Mouse (Mus musculus) B cell, adult 2 months (primary cell): ENCODE results near the gene Mon1a.

Experiments used
- DNase-seq, 2 experiments: peaks; one replicate each; pipeline ENCODE4 v3.0.0; 2022

The Mon1a gene

GRCm38 (mm10) chr9:107887804-107888266 is at the start of gene Mon1a:
Gene Mon1a (plus strand): TSS chr9:107888151.
- peak; percentile 77 to 79 for DNase-seq

- DNase-seq = no peak
Observed at GRCm38 (mm10) chr9:107838869-107839268, 49.1 kb upstream of the Mon1a start.

GRCm38 (mm10) chr9:107842709-107843108 is 45.2 kb upstream of the Mon1a start:
- no peak for DNase-seq

GRCm38 (mm10) chr9:107848922-107849321 is 39.0 kb upstream of the Mon1a start:
- no peak for DNase-seq

DNA sequence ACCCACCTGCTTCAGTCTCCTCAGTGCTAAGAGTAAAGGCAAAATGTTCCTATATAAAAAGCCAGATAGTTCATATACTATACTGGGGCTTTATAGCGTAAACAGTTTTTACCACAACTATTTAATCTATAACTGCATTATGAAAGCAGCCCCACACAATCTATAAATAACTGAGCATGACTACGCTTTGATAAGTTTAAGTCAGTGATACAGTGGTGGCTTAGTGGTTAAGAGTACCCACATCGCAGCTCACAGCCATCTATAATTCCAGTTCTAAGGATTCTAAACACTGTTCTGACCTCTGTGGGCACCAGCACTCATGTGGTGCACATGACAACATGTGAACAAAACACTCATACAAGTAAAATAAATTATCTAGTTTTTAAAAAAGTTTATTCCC is 29.6 kb upstream of the Mon1a start:
- no peak for DNase-seq

- DNase-seq = no peak
Observed at GRCm38 (mm10) chr9:107864493-107864892, 23.5 kb upstream of the Mon1a start.

- DNase-seq = no peak
Observed at GRCm38 (mm10) chr9:107866081-107866480, 21.9 kb upstream of the Mon1a start.

DNA sequence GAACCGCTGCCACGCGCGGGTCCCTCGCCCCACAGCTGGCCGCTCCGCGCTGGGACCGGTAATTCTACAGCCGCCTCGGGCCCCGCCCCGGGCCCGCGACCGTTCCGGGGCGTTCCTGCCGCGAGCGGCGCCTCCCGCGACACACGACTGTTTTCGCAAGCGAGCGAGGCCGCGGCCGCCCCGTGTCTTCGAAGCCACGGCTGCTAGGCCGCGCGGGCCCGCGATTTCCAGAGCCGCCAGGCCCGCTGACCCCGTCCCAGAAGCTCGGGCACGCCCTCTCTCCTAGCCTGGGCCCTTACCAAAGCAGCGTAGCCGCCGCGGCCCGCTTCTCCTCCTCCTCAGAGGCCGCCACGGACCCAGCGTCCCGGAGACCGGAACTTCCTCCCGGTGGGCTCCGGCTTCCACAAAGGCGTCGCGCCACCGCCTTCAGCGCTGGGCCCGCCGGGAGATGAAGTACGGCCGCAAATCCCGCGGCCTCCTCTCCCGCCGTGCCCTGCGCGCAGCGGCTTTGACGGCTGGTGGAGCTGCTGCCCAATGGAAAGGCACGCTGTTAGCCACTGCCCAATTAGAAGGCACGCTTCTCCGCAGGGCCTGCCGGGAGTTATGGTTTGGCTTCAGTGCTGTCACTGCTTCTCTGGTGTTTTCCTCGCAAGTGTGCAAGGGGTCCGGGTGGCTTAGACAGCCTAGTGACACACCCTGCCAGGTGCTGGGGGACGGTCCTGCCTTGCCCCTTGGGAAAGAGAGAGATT is 15.4 kb upstream of the Mon1a start:
- peak; percentile 89 to 90 for DNase-seq

DNA sequence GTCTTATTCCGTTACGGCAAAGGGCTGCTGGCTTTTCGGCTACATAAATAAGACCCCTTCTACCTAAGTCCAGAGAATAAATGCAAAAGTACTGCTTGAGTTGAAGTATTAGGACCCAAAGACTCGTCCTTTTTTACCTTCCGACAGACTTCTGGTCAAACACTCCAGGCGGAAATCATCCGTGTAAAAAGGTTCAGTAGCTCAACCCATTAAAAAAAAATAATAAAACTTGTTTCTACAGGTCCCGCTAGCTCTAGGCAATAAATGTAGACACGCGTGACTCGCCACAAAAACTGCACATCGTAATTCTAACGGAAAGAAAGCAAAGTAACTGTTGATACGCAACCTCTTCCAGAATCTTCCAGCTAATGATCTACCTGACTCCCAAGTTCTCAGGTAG is 14.8 kb upstream of the Mon1a start, which contains the start of gene Rbm6:
Gene Rbm6, minus strand, starts transcription at position 101 of the 400 bp plus-strand sequence.
- no peak for DNase-seq

DNA sequence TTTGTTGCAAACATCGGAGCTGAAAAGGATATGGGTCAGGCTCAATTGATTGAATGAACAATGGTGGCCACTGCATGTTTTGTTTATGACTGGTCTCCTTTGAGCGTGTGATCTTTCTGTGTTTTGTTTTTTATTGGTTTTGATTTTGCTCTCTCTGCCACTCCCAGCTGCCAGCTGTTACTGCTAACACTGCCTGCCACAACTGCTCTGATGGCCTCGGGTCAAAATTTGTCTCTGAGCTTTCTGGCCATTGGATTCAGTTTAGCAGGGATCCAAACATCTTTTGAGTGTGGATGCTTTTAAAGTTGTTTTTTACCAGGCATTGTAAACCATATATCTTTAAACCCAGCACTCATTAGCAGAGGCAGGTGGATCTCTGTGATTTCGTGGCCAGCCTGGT is 7.5 kb upstream of the Mon1a start:
- DNase-seq = no peak

DNA sequence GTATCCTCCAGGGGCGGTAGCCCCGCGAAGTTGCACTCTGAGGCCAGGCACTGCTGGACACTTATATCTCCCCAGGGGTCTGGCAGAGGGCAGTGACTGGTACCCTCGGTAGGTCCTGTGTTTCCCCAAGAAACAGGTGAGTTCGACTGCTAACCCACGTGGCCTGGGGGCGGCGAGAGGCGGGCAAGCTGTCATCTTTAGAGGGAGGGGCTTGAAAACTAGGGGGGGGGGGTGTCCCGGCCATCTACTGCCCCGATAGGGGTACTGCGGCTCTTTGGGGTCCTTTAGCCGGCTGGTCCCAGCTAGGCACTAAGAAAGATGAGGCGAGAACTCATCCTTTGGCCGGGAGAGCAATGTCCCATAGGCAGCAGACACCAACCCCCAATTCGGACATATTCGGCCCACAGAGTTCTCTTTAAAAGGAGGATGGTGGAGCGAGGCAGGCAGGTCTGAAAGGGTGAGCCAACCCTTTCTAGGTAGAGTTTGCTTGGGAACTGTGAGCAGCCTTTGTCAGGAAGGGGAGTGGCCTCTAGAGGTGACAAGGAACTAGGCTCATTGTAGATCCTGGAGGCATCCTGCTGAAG is 408 bp downstream of the Mon1a start:
- DNase-seq = peak in 1 of 2 experiments; percentile 31

DNA sequence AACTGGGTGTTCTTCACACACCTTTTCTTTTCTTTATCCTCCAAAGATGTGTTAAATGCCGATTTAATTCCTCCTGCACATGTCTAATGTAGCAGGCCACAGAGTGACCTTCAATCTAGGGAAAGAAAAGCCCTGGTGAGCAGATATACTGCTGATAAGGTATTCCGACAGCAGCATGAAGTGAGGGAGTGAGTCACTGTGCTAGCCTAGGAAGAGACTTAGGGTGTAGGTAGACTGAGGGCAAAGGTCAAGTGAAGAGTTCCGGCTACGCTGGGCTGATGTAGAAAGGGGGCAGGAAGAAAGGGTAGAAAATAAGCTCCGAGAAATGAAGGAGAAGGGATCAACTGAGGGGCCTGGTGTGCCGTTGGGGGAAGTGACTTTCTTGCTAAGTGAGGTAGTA is 2.3 kb downstream of the Mon1a start:
- DNase-seq = no peak

- peak; percentile 57 to 65 for DNase-seq
Observed at GRCm38 (mm10) chr9:107891023-107891422, 3.1 kb downstream of the Mon1a start.

GRCm38 (mm10) chr9:107898563-107898962 is 10.6 kb downstream of the Mon1a start:
- DNase-seq = no peak

DNA sequence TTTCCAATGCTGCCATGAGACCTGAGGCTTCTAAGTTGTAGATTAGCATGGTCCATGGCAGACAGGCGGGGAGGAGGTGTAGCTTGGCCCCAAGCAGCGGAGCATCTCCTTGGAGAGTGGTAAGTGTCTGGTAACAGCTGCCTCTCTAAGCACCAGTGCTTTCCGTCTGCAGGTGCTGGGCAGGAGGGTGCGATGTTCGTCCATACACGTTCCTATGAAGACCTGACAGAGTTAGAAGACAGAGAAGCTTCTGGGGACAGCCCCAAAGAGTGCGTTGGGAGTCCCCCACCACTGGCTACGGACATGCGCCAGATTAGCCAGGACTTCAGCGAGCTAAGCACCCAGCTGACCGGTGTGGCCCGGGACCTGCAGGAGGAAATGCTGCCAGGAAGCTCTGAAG is 11.9 kb downstream of the Mon1a start:
- DNase-seq = no peak

GRCm38 (mm10) chr9:107900840-107901626 is 13.1 kb downstream of the Mon1a start:
- DNase-seq = peak; percentile 62 to 64

DNA sequence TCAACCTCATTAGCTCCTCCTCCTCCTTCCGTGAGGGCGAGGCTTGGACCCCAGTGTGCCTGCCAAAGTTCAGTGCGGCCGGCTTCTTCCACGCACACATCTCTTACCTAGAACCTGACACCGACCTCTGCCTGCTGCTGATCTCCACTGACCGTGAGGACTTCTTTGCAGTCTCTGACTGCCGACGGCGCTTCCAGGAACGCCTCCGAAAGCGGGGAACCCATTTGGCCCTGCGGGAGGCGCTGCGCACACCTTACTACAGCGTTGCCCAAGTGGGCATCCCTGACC is 13.6 kb downstream of the Mon1a start:
- DNase-seq = no peak

DNA sequence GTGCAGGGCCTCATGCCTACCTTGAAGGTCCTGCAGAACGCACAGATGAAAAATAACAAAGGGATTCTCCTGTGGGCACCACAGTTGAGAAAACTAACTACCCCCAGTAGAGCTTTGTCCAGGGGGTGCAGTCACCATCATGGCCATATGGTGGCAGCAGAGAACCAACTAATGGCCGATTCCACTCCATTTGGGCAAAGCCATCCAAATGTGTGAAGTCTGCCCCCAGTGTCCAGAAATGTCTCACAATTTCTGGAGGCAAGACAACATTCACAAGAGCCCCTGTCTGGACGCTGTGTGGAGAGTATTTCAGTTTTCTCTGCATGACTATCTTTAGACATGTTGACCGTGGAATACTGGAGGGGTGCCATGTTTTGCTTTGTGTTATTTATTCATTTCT is 16.8 kb downstream of the Mon1a start:
- peak; percentile 92 to 94 for DNase-seq

DNA sequence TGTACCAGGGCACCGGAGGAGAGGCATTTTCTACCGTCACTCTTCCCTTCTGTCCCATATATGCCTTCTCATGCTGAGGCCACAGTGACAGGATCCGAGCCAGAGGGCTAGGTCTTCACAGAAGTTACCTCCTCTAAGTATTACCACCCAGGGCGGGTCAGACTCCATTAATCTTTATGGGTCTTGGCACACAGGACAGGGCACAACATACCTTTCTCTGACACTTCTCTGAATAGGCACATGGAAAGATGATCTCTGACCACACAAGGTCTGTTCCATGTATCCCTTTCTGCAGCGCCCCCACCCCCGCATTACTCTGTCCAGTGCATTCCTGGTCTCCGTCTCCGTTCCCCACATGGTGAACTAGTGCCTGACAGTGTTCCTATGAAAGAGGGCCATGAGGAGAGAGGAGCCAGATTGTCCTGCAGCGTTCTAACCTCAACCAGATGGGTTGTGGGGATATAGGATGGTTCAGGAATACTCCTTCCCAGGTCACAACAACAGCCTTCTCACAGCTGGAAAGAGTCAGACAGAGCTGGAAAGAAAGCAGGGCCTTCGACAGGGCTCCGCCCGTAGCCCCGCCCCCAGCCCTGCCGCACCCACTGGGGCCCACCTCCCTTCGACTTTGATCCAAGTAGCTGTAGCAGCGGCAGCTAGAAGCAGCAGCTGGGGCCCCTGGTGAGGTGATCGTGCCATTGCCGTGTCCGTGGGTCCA is 18.5 kb downstream of the Mon1a start, which contains the start of gene Mst1r:
Gene Mst1r, plus strand, starts transcription at position 622 of the 715 bp plus-strand sequence.
- DNase-seq = peak in 1 of 2 experiments; percentile 9

DNA sequence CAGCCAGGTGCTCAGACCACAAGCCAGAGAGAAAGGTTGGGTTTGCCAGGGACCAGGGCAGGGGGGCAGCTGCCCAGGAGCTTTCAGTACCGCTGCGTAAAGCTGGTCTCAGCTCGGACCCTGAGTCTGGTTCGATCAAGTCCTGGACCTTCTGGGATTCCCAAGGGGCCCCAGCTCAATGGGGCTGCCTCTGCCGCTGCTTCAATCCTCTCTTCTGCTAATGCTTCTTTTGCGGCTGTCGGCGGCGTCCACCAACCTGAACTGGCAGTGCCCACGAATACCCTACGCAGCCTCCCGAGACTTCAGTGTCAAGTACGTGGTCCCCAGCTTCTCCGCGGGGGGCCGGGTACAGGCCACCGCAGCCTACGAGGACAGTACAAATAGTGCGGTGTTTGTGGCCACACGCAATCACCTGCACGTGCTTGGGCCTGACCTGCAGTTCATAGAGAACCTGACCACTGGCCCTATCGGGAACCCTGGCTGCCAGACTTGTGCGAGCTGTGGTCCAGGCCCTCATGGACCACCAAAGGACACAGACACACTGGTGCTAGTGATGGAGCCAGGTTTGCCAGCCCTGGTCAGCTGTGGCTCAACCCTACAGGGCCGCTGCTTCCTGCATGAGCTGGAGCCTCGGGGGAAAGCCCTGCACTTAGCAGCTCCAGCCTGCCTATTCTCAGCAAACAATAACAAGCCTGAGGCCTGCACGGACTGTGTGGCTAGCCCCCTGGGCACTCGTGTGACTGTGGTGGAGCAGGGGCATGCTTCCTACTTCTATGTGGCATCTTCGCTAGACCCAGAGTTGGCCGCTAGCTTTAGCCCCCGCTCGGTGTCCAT is 19.2 kb downstream of the Mon1a start:
- DNase-seq = no peak

- DNase-seq = no peak
Observed at GRCm38 (mm10) chr9:107907801-107908120, 19.8 kb downstream of the Mon1a start.
